Mouse (Mus musculus) ovary, postnatal 36 days (tissue): Measurements from ENCODE around the gene 1810049J17Rik.
A peak's percentile ranks its signal among the peaks of the same experiment; 100 is the strongest.
"Not testable (repeated sequence)": the region's sequence is repeated elsewhere in the genome, so short reads cannot be mapped to it uniquely, and the experiment has no call there.

ENCODE experiments used
- DNase-seq: peaks from one replicate; pipeline ENCODE4 v3.0.0; 2022; ENCODE audit warnings: low spot score, mixed read lengths

Gene 1810049J17Rik

GRCm38 (mm10) chr15:12321788-12322621 is at the start of gene 1810049J17Rik:
Gene 1810049J17Rik (minus strand): TSS chr15:12321899.
- peak; percentile 61 for DNase-seq

- peak; percentile 65 for DNase-seq
Measured at GRCm38 (mm10) chr15:12371183-12371582, 49.5 kb upstream of the 1810049J17Rik start.

DNA sequence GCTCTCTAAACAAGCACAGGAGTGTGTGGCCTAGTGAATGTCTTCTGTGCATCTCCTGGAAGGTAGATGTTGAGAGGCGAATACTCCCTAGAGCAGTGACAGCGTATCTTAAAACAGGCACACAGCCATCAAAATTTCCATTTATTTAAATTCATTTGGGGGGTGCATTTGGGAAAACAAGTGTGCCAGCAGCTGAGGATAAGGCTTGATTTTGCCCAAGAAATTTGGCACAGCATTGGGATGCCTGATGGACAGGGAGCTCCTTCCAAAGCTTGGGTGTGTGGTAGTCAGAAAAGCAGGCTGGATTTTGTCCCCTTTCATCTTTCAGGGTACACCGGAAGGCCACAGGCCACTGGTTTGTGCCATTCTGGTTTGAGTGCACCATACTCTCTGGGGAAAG is 48.4 kb upstream of the 1810049J17Rik start:
- DNase-seq, result no peak

DNA sequence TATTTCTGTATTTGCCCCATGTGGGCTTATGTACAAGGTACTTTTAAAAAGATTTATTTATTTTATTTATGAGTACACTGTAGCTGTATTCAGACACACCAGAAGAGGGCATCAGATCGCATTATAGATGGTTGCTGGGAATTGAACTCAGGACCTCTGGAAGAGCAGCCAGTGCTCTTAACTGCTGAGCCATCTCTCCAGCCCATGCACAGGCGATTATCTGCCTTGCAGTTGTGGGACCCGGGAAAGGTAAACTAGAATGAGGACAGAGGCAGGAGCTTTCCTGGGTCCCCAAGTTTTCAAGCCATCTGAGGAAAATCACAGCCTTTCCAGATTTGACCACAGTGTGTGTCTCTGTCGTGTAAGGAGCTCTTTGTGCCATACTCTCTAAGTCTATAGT is 47.2 kb upstream of the 1810049J17Rik start:
- no peak for DNase-seq

DNA sequence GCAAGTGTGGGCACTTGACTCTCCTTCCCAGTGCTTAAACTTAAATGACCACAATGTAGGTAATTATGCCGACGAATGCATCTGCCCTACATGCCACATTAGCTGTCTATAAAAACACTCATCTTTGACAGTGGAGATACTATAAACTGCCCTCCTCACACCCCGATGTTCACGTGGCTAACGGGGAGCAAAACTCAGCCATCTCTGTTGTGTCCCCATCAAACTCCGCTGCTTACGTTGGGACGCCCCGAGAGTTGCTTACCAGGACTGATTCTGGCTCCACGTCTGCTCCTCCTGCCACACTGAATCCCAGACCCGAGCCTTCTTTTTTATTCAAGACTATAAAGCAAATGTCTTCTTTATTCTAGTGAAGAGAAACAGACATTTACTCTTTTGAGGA is 46.7 kb upstream of the 1810049J17Rik start:
- no peak for DNase-seq

GRCm38 (mm10) chr15:12367306-12368080 is 45.8 kb upstream of the 1810049J17Rik start:
- peak; percentile 48 for DNase-seq

DNA sequence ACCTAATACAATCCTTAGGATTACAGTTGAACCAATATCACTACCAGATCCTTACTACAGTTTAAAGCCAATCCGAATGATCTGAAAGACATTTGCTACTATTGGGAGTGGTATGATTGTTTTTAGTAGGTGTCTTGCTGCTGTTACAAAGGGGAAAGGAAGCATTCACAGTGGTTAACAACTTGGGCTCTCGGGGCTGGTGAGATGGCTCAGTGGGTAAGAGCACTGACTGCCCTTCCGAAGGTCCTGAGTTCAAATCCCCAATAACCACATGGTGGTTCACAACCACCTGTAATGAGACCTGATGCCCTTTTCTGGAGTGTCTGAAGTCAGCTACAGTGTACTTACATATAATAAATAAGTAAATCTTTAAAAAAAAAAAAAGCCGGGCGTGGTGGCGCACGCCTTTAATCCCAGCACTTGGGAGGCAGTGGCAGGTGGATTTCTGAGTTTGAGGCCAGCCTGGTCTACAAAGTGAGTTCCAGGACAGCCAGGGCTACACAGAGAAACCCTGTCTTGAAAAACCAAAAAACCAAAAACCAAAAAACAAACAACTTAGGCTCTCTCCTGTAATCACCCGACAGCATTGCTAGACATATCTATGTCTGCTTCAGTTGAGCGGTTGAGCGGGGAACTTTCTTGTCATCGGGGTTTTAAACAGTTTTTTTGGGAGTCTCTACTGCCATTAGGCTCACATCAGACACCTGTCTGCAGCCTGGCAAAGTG is 45.0 kb upstream of the 1810049J17Rik start:
- DNase-seq, result not testable (repeated sequence)

GRCm38 (mm10) chr15:12366072-12366469 is 44.4 kb upstream of the 1810049J17Rik start:
- no peak for DNase-seq

GRCm38 (mm10) chr15:12365416-12366071 is 43.8 kb upstream of the 1810049J17Rik start:
- no peak for DNase-seq

DNA sequence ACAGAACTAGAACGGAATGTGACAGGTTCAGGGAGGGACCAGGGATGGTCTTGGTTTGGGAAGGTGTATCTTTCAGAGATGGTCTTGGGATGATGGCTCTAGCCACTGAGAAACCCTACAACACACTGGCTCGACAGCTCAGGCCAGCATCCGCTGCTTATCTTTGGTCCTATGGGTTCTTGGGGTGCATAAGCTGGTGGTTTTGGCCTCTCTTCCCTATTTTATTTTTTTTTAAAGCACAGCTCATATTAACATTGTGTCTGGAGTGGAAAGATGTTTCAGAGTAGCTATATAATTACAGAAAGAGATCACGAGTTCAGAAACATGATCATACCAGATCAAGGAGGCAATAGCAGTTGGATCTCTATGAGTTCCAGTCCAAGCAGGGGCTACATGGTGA is 42.4 kb upstream of the 1810049J17Rik start:
- DNase-seq, result no peak

DNA sequence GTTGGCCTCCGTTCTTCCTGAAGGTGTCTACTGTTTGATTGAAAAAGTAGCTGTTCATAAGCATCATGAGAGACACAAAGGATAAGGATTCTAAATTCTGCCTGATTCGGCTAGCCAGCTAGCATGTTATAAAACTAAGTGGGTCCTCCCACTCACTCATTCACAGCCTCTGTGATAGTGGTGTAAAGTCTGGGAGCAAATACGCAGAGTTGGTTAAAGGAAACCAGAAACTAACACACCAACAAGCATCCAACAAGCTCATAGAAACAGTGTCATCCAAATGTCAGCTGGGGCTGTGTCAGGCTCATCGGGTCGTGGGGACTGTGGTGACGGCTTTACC is 41.0 kb upstream of the 1810049J17Rik start:
- DNase-seq, result no peak

GRCm38 (mm10) chr15:12362001-12362700 is 40.5 kb upstream of the 1810049J17Rik start:
- no peak for DNase-seq

DNA sequence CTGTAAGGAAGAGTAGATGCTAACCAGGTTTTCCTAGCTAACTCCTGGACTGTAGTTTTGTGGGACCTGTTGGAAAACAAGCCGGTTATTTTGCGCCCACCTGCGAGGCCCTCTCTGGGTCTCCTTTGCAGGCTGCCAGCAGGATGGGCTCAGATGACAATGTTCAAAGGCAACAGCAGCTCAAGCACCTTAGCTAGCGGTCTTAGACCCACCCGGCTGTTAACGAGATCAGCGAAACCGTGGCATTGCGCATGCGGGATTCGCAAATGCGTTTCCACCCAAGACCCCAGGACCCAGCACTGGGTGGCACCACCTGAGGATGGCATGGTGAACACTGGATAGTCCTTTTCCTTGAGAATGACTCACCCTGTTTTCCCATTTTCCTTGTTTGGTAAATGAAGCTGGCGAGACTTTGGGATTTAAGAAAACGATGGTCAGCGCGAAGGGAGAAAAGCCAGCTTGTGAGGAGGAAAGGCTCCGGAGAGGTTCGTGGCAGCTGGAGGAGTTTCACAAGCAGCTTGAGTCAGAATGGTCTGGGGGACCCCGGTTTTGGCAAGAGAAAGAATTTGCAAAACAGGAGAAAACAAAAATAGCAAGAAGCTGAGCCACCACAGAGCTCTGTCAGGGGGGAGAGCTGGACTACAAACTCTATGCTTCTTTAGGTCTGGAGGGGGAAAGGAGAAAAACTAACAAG is 39.0 kb upstream of the 1810049J17Rik start:
- DNase-seq, result no peak

DNA sequence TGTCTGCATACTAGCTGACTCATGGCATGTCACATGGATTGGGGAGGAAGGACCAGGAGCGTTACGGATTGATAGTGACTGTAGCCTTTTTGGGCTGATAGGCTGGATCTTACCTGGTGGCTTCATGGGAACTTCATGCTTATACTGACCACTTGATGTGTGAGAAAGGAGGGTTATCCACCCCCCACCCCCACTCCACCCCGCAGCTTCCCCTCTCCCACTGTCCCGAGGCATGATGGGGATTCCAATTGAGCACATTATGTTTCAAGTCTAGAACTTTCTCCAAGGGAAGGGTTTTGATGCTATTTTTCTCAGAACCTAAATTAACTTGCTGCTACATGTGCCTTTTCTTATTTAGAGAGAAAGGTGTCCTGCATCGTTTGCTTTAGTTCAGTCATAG is 36.7 kb upstream of the 1810049J17Rik start:
- no peak for DNase-seq

- no peak for DNase-seq
Measured at GRCm38 (mm10) chr15:12357459-12357858, 35.8 kb upstream of the 1810049J17Rik start.

DNA sequence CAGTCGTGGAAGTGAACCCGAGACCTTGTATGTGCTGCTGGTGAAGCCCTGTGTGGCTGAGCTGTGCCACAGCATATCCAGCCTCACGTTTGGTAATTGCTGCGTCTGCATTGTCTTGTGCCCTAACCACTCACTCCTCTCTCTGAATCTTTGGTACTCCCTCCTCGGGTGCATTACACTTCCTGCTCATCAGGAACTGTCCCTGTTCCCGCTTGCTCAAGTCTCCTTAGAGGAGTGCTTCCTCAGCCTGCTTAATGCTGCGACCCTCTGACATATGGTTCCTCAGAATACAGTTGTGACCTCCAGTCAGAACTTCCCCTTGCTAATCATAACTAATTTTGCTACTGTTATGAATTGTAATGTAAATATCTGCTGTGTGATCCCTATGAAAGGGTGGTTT is 34.2 kb upstream of the 1810049J17Rik start:
- DNase-seq, result no peak

GRCm38 (mm10) chr15:12355261-12355660 is 33.6 kb upstream of the 1810049J17Rik start:
- no peak for DNase-seq

DNA sequence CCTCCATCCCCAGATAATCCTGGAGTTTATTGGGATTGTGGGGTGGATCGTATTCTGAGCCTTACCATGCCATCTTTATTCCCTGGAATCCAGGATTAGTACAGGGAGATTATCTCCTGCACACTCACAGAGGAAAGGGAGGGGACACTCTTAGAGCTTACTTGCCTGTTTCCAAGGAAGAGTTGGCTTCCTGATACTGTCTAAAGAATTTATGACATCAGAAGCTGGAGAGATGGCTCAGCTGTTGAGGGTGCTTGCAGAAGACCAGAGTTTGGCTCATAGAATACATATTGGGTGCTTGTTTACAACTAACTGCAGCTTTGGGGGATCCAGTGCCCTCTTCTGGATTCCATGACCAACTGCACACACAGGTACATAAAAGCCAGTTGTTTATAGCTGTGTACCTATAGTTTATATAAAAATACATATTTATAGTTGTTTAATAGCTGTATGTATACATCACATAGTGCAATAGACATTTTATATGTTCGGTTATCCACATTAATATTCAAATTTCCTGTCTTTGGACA is 32.6 kb upstream of the 1810049J17Rik start:
- no peak for DNase-seq

GRCm38 (mm10) chr15:12351470-12351869 is 29.8 kb upstream of the 1810049J17Rik start:
- DNase-seq, result no peak

DNA sequence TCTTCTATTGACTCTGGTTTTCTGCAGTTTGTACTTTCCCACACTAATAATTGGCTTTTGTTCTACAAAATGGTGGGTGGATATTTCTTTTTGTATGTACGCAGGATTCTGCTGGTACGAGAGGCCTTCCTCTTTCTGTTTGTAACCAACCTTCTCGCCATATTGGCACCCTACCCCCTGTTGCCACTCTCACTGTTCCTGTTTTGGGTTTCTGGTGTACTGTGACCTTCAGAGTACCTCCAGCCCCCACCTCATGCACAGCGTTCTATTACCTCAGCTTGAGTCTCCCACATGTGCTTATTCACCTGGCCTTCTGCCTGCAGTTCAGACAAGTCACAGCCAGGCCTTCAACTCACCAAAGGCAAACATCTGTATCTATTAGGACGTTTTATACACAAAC is 28.1 kb upstream of the 1810049J17Rik start:
- no peak for DNase-seq

- no peak for DNase-seq
Measured at GRCm38 (mm10) chr15:12348950-12349349, 27.3 kb upstream of the 1810049J17Rik start.
